Comparison of ENCODE assay signal across 10 mouse cellular contexts in the genomic region with DNA sequence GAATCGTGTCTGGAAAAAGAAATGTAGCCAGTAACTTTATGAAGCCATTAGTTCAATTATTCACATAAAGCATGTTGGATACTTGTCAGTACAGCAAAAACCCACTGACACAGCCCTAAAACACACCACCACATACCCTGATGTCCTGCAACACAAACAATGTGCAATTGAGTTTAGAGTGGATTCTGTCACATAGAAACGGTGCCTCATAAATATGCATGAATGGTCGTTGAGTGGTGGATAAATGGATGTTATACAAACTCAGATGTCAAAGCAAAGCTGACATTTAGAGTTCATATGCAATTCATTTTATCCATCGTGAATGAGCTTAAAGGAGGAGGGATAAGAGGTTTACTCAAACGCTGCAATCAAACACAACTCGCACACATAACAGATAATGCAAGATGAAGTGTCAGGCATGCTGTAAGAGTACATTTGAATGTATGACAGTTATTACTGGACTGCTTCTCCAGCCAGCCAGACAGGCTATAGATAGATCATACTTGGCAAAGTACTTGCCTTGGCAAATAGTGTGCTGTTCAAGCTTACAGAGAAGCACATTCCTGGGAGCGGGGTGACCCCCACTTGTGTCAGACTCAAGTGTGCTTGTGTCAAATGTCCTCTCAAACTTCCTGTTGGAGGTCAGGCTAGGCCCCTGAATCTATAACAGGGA. TPM values are rescaled to one million over a fixed set of nuclear protein-coding genes. Genes with fewer than 3 reads are reported as not detected.
DNase-seq lines count a peak whose midpoint lies in the region; ATAC-seq lines count a peak whose summit lies in the region.
"Had no signal": no experiment of that assay in that cellular context is flagged by ENCODE, and none has a peak within 500 bp of the region (broad histone marks: within the 10 kb centered on the region; RNA-seq: fewer than 3 reads in every experiment).

No protein-coding gene starts in this region.

- intact Hi-C loops in left cerebral cortex, postnatal 10 days (cut with DNase I): no loop called here

- no peak overlapping the region for H3K9ac ChIP-seq in midbrain, embryonic 12.5 days (replicated peaks)
- no peak overlapping the region for H3K9ac ChIP-seq in lung, embryonic 15.5 days

- no peak overlapping the region for H3K4me3 ChIP-seq in midbrain, embryonic 12.5 days
- H3K4me3 ChIP-seq in midbrain, embryonic 10.5 days: no peak overlapping the region
- no peak overlapping the region for H3K4me3 ChIP-seq in lung, embryonic 15.5 days
- H3K4me3 ChIP-seq: erythroblast, embryonic 14.5 days; myocyte had no signal

- peak; percentile 60; the same call in 1 of the 2 replicates for ATAC-seq in midbrain, embryonic 12.5 days (ENCODE audit: low FRiP score, low read depth)
- peak; percentile 97 for ATAC-seq in lung, embryonic 15.5 days (ENCODE audit: borderline replicate concordance, extremely low read depth, low FRiP score, low TSS enrichment)

- WGBS in midbrain, embryonic 12.5 days: 41% methylated on average over 7 of the region's 7 CpGs
- WGBS in midbrain, embryonic 10.5 days: 67% methylated on average over 7 of the region's 7 CpGs
- WGBS in lung, embryonic 15.5 days: 19% methylated on average over 7 of the region's 7 CpGs

- no peaks in the 10 kb centered on the region for H3K9me3 ChIP-seq in midbrain, embryonic 12.5 days
- no peaks in the 10 kb centered on the region for H3K9me3 ChIP-seq in midbrain, embryonic 10.5 days (replicated peaks)
- H3K9me3 ChIP-seq in lung, embryonic 15.5 days: no peaks in the 10 kb centered on the region

- no peaks in the 10 kb centered on the region for H3K36me3 ChIP-seq in midbrain, embryonic 12.5 days
- H3K36me3 ChIP-seq in midbrain, embryonic 10.5 days: no peaks in the 10 kb centered on the region
- H3K36me3 ChIP-seq in lung, embryonic 15.5 days: no peaks in the 10 kb centered on the region

- no peak overlapping the region for H3K4me2 ChIP-seq in midbrain, embryonic 12.5 days (replicated peaks)
- H3K4me2 ChIP-seq in lung, embryonic 15.5 days: no peak overlapping the region

- H3K4me1 ChIP-seq in midbrain, embryonic 12.5 days: peaks cover 18% of the 10 kb centered on the region
- H3K4me1 ChIP-seq in midbrain, embryonic 10.5 days: peaks cover 13% of the 10 kb centered on the region
- peaks cover 32% of the 10 kb centered on the region for H3K4me1 ChIP-seq in lung, embryonic 15.5 days

- H3K27me3 ChIP-seq in midbrain, embryonic 12.5 days: peaks cover 17% of the 10 kb centered on the region; the same call in 1 of the 2 replicates
- H3K27me3 ChIP-seq in midbrain, embryonic 10.5 days (ENCODE audit: low read depth, poor library complexity, severe bottlenecking): peaks cover 14% of the 10 kb centered on the region; the same call in 1 of the 2 replicates
- 0 out of 2 replicates have a peak, but pooled peaks cover 5% of the 10 kb centered on the region for H3K27me3 ChIP-seq in lung, embryonic 15.5 days

- no peak overlapping the region for H3K27ac ChIP-seq in midbrain, embryonic 12.5 days (replicated peaks)
- H3K27ac ChIP-seq in midbrain, embryonic 10.5 days (replicated peaks): no peak overlapping the region
- H3K27ac ChIP-seq in lung, embryonic 15.5 days: peak overlapping the region; percentile 76

- DNase-seq in midbrain, embryonic 10.5 days (ENCODE audit: low spot score): no peak
- DNase-seq in heart, adult 9 months (ENCODE audit: low spot score in 2 of 2): peak; percentile 22 to 30
- DNase-seq in layer of hippocampus, adult 9-10 months (ENCODE audit: low spot score): no peak
- no peak for DNase-seq in ovary, postnatal 10 days (ENCODE audit: low spot score)
- DNase-seq in left cerebral cortex, postnatal 10 days (ENCODE audit: extremely low spot score in 1 of 2, low spot score in 2 of 2): no peak
- DNase-seq: kidney, adult 11 months had no signal

RNA-seq across cellular contexts. Expression of gene Phactr1, which starts 23.6 kb away (rescaled TPM):
- 20.1 and 23.2 TPM in 2 replicates for polyA plus RNA-seq in midbrain, embryonic 12.5 days (2016; fragmentation: Nextera tagmentation; extraction: Ambion mirVana)
- 5.5 and 6.6 TPM in 2 replicates for polyA plus RNA-seq in midbrain, embryonic 10.5 days (2016; fragmentation: Nextera tagmentation; extraction: Ambion mirVana)
- polyA plus RNA-seq in lung, embryonic 15.5 days (2015; fragmentation: Nextera tagmentation; extraction: Ambion mirVana): 6.1 and 6.4 TPM in 2 replicates
- 100 to 1,000 TPM; 384 to 390 TPM for total RNA-seq in left cerebral cortex, postnatal 10 days (2021)
- polyA plus RNA-seq: erythroblast, embryonic 14.5 days; myocyte had no signal

Comparison
In these comparisons a context has a peak if more than half of its experiments do, and no peak if none do; other contexts are left out.
1. DNase-seq: peak in heart, adult 9 months (2 of 2); none in midbrain, embryonic 10.5 days (single experiment), layer of hippocampus, adult 9-10 months (single experiment), ovary, postnatal 10 days (single experiment) and left cerebral cortex, postnatal 10 days (0 of 2).